Mouse (Mus musculus): ENCODE measurements around the gene Med13l.

DNA sequence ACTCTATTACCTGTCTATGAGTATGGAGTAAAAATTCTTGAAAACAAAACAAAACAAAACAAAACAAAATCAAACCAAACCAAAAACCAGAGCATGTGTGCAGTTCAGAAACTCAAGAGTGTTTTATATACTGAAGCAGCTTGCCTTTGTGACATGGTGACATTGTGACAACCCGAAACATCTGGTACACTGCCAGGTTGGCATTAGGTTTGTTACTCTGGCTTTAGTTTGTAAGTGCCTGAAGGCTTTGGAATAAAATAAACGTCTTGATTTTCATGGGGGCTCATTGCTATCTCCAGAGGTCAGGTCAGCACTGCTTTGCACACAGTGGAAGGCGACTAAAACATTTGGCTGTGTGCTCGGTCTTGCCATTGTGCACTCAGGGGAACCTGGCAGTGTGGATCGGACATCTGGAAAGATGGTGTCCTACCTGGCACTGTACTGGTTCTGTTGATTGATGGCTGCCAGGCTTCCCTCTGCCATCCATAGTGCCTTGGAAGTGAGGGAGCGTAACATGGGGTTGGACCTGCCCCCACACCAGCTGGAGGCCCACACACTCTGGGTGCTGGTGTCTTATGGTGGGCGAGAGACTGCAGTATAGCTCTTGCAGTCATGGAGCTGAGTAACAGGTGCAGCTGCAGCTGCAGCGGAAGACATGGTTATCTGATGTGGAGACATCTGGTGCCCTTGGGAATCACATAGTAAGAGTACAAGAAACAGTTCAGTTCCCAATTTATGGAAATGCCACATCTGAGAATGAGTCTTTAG, 115.9 kb downstream of the Med13l start:
- TF ChIP-seq CTCF (conservative IDR thresholded peaks at IDR 0.05 in 1 of 2, IDR thresholded peaks at IDR 0.05 in 1 of 2; ENCODE audit: low read depth in 2 of 2, low read length in 2 of 2) (no peak), E2F4 (IDR thresholded peaks at IDR 0.05; ENCODE audit: insufficient replicate concordance, low read depth, low read length) (no peak), SIN3A (IDR thresholded peaks at IDR 0.05; ENCODE audit: low read length) (no peak), EP300 (IDR thresholded peaks at IDR 0.05; ENCODE audit: low read length) (no peak)
